Mouse (Mus musculus) hindbrain, embryonic 16.5 days (tissue): ENCODE measurements at regions not wholly inside any gene's neighbourhood (a gene's known extent, or its start where the extent isn't known, plus 50 kb on each side); places are given as distances from the start of the nearest gene placed in this dataset.

Experiments used
- ATAC-seq: fragments of 200-750 bp; cut with Nextera tagmentation; 2 replicates; pipeline ENCODE4 v1.8.0; 2017; ENCODE audit warnings: moderate TSS enrichment, moderate library complexity
- H3K27ac ChIP-seq: fragments of 300-500 bp; sonication (generic); 2 replicates; pipeline ENCODE4 v1.5.1; 2014; ENCODE audit warnings: low read depth, mild to moderate bottlenecking, control low read depth, low read length, moderate library complexity
- H3K27me3 ChIP-seq: fragments of 300-500 bp; sonication (generic); replicated peaks from 2 replicates; pipeline ENCODE4 v1.6.1; 2014; ENCODE audit warnings: low read length; ENCODE audit not compliant: control insufficient read depth, insufficient read depth
- H3K36me3 ChIP-seq: fragments of 300-500 bp; sonication (generic); 2 replicates; pipeline ENCODE4 v1.6.1; 2014; ENCODE audit warnings: mild to moderate bottlenecking, low read length, moderate library complexity, mixed read lengths; ENCODE audit not compliant: control insufficient read depth, insufficient read depth
- H3K4me1 ChIP-seq: fragments of 300-500 bp; sonication (generic); 2 replicates; pipeline ENCODE4 v1.6.1; 2014; ENCODE audit warnings: low read depth, low read length; ENCODE audit not compliant: control insufficient read depth, insufficient read depth
- H3K4me2 ChIP-seq: fragments of 300-500 bp; sonication (generic); 2 replicates; pipeline ENCODE4 v1.6.1; 2014; ENCODE audit warnings: mild to moderate bottlenecking, low read length, control low read depth, moderate library complexity
- H3K4me3 ChIP-seq: fragments of 300-500 bp; sonication (generic); 2 replicates; pipeline ENCODE4 v1.5.1; 2014; ENCODE audit warnings: mild to moderate bottlenecking, low read length, control low read depth, moderate library complexity
- H3K9ac ChIP-seq: fragments of 300-500 bp; sonication (generic); 2 replicates; pipeline ENCODE4 v1.6.1; 2014; ENCODE audit warnings: low read depth, mild to moderate bottlenecking, control low read depth, low read length, moderate library complexity
- H3K9me3 ChIP-seq: fragments of 300-500 bp; sonication (generic); 2 replicates; pipeline ENCODE4 v1.6.1; 2014; ENCODE audit warnings: mild to moderate bottlenecking, low read length, moderate library complexity; ENCODE audit not compliant: control insufficient read depth
- WGBS: fragments of 180-500 bp; shearing (Covaris S2); extraction: QIAGEN DNeasy Blood & Tissue Kit; methylation state at CpG from one replicate; pipeline ENCODE4 v1.1.7; 2014; 5-methylcytosine and 5-hydroxymethylcytosine counted together

DNA sequence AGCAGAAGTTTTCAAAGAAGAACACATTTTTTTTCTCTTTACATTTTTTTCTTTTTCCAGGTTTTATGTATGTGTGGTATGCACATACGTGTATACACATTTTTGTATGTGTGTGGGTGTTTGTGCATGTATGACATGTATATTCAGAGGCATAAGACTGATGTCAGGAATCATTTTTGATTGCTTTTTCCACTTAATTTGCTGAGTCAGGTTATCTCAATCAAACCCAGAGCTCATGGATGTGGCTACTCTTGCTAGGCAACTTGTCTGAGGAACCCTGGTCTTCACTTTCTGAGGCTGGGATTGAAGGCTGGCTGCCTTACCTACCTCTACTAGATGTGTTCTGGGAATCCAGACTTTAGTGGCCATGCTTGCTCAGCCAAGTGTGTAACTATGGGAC, 174.2 kb upstream of the Stt3b start:
- Histone ChIP-seq H3K9ac (no peak overlapping the region), H3K9me3 (no peaks in the 10 kb centered on the region), H3K4me1 (0 out of 2 replicates have a peak, but pooled peaks cover 1% of the 10 kb centered on the region), H3K27ac (no peak overlapping the region), H3K27me3 (no peaks in the 10 kb centered on the region), H3K36me3 (no peaks in the 10 kb centered on the region), H3K4me2 (no peak overlapping the region), H3K4me3 (no peak overlapping the region)
- WGBS, result 92% methylated on average over 1 of the region's 1 CpGs
- no peak for ATAC-seq

DNA sequence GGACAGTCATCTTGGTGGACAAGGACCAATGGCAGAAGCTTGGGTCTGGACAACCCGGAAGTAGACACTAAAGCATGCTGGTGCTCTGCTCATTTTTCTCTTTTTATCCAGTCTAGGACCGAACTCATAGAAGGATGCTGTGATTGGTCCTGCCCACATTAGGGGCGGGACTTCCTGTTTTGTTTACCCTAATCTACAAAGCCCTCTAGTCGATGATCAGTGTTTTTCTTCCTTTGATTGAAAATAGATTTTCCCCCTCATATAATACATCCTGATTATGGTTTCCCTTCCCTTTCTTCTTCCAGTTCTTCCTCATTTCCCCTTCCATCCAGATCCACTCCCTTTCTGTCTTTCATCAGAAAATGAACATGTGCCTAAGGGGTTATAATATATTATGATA, 175.0 kb upstream of the Stt3b start:
- H3K36me3 ChIP-seq, result no peaks in the 10 kb centered on the region
- no peaks in the 10 kb centered on the region for H3K27me3 ChIP-seq
- no peak overlapping the region for H3K4me2 ChIP-seq
- H3K9me3 ChIP-seq, result no peaks in the 10 kb centered on the region
- H3K4me3 ChIP-seq, result no peak overlapping the region
- H3K27ac ChIP-seq, result no peak overlapping the region
- ATAC-seq, result no peak
- 96% methylated on average over 4 of the region's 4 CpGs for WGBS
- H3K4me1 ChIP-seq, result no peaks in the 10 kb centered on the region
- H3K9ac ChIP-seq, result no peak overlapping the region

DNA sequence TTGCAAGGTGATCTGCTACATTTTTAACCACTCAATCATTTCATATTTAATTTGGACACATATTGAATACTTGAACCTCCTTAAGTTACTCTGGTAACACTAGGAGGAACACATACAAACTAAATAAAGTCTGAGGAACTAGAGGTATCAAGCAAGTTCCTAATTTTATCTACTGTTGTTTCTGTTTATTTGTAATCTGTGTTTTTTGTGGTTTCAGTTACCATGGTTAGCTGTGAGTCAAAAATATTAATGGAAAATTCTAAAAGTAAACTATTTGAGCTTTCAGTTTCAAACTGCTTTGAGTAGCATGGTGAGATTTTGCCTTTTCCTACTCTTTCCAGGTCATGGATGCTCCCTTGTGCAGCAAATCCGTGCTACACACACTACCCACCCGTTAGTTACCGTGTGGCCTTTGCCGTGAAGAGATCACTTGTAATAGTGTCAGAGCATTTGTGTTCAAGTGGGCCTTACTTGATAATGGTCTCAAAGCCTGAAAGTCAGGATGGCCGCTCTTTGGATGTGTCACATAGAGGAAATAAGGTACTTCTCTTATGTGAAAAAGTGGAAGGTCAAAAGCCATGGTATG, 177.0 kb upstream of the Stt3b start:
- no peak overlapping the region for H3K4me3 ChIP-seq
- no peaks in the 10 kb centered on the region for H3K36me3 ChIP-seq
- ATAC-seq, result no peak
- no peaks in the 10 kb centered on the region for H3K9me3 ChIP-seq
- no peaks in the 10 kb centered on the region for H3K4me1 ChIP-seq
- WGBS, result 95% methylated on average over 5 of the region's 5 CpGs
- no peaks in the 10 kb centered on the region for H3K27me3 ChIP-seq
- H3K4me2 ChIP-seq, result no peak overlapping the region
- no peak overlapping the region for H3K9ac ChIP-seq
- H3K27ac ChIP-seq, result no peak overlapping the region

DNA sequence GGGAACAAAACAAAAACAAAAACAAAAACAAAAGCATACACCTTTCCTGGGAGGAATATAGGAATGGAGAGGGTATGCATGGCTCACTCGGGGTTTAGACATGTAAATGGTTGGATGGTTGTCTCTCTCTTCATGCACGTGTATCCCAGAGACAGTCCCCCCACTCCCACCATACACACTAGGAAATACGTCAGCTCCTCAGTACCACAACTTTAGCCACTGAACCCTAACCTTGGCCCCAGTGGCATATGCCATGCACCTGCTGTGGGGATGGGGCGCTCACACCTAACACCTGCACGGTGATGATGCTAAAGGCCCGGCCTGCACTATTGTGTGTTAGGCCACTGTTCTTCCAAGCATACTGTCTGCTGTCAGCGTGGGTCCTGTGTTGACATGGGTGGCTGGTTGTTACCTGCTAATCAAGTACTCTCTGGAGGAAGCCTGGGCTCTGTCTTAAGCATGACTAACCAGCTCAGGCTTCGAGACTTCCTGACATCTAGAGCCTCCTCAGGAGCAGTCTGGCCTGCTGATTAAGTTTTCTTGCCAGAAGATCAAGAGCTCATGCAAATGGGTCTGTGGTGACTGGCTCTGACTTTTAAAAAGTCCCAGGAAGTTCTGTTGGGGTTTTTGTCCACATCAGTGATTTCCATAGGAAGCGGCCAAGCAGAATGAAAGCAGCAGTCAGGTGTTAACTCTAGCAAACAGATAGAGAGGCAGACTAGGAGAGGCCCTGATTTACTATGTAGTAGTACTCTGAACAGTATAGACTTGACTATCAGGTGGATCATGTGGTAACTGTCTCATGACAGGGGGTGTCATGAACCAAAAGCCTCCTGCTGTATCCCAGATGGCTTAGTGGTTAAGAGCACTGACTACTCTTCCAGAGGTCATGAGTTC, 178.9 kb upstream of the Stt3b start:
- no peak overlapping the region for H3K4me2 ChIP-seq
- ATAC-seq, result no peak
- H3K9ac ChIP-seq, result no peak overlapping the region
- WGBS, result 83% methylated on average over 9 of the region's 9 CpGs
- no peaks in the 10 kb centered on the region for H3K36me3 ChIP-seq
- H3K27me3 ChIP-seq, result no peaks in the 10 kb centered on the region
- H3K9me3 ChIP-seq, result no peaks in the 10 kb centered on the region
- H3K4me3 ChIP-seq, result no peak overlapping the region
- H3K27ac ChIP-seq, result no peak overlapping the region
- H3K4me1 ChIP-seq, result no peaks in the 10 kb centered on the region

DNA sequence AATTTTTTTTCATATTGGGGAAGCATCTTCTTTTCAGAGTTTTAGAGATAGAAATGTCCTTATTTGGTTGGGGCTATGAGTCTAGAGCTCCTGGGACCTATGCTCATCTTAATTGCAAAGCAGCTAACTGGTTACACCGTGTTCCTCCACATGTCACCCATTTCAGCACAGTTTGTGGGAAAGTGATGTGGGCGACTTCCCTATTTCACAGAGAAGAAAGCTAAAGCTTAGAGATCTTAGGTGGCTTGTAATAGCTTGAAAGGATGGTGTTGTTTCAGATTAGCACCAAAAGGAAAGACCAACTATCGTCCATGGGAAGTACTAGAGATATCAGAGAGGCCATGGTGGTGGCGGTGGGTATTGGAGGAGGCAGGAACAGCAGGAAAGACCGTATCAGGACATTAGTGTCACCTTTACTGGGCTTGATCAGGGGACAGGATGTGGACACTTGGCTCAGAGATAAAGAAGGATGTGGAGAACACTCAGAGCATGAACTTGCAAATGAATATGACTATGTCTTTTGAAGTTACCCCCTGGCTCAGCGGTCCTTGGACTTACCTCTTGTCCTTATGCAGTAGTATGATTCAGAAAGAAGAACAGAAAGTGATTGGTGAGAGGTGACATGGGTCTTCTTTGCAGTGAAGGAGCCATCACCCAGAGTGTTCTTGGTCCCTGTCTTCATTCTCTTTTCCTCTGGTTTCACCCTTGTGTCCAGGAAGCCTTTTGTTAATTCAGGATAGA, 182.4 kb upstream of the Stt3b start:
- Histone ChIP-seq H3K27me3 (no peaks in the 10 kb centered on the region), H3K9me3 (no peaks in the 10 kb centered on the region), H3K4me1 (no peaks in the 10 kb centered on the region), H3K9ac (no peak overlapping the region), H3K36me3 (no peaks in the 10 kb centered on the region), H3K27ac (no peak overlapping the region), H3K4me2 (no peak overlapping the region), H3K4me3 (no peak overlapping the region)
- 83% methylated on average over 6 of the region's 6 CpGs for WGBS
- no peak for ATAC-seq

DNA sequence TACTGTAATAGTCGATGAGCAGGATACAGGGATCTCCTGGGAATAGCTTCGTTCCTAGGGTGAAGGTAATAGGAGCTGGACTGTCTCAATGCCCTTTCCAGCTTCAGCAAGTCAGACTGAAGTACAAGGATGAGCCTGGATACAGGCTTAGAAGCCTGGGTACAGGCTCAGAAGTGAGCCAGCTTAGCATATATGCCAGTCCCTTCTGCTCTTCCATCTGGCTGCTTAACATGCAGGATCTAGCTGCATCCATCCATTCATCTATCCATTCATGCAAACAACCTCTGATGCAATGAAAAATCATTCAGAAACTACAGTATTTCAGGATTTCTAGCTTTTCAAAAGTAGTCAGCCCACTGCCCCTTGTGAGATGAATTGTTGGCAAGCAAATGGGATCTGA, 183.5 kb upstream of the Stt3b start:
- ATAC-seq, result no peak
- H3K4me3 ChIP-seq, result no peak overlapping the region
- H3K4me2 ChIP-seq, result no peak overlapping the region
- no peak overlapping the region for H3K9ac ChIP-seq
- H3K4me1 ChIP-seq, result no peaks in the 10 kb centered on the region
- H3K27ac ChIP-seq, result no peak overlapping the region
- no peaks in the 10 kb centered on the region for H3K36me3 ChIP-seq
- no peaks in the 10 kb centered on the region for H3K27me3 ChIP-seq
- WGBS, result 95% methylated on average over 2 of the region's 2 CpGs
- H3K9me3 ChIP-seq, result no peaks in the 10 kb centered on the region

DNA sequence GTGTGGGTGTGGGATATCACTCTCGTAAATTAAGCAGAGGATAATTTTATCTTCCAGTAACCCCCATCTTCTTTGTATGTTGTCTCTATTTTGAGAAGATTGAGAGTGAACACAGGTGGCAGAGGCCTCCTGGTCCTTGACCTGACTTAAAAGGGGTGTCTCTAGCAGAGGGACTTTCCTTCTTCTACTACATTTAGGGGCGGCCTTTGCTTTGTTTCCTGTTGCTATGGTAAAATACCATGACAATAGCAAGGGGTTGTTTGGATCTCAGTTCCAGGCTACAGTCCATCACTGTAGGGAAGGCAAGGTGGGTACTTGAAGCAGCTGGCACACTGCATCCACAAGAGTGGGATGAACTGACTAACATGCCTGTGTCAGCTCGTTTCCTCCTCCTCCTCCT, 189.3 kb upstream of the Stt3b start:
- H3K4me1 ChIP-seq, result no peaks in the 10 kb centered on the region
- no peak overlapping the region for H3K4me3 ChIP-seq
- H3K9me3 ChIP-seq, result no peaks in the 10 kb centered on the region
- H3K27ac ChIP-seq, result no peak overlapping the region
- H3K27me3 ChIP-seq, result no peaks in the 10 kb centered on the region
- H3K4me2 ChIP-seq, result no peak overlapping the region
- no peak overlapping the region for H3K9ac ChIP-seq
- WGBS, result 49% methylated on average over 3 of the region's 3 CpGs
- no peak for ATAC-seq
- no peaks in the 10 kb centered on the region for H3K36me3 ChIP-seq

DNA sequence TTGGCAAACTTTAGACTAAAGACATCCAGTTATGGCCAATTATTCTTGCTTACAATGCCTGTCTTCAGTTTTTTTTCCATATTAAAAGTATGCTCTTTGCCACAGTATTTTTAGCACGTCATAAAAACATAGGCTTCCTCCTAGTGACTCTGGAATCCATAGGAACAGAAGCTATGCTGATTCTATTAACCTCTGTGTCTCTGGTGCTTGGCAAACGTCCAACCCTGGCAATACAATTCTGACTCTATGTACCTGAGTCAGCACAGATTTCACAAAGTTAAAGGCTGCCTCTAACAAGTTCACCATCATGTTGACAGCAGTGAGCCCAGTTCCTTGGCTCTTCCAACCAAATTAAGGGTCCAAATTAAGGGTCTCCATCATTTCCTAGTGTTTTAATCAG, 194.6 kb upstream of the Stt3b start:
- Histone ChIP-seq H3K9me3 (no peaks in the 10 kb centered on the region), H3K36me3 (no peaks in the 10 kb centered on the region), H3K4me1 (no peaks in the 10 kb centered on the region), H3K27ac (no peak overlapping the region), H3K27me3 (no peaks in the 10 kb centered on the region), H3K4me3 (no peak overlapping the region), H3K9ac (no peak overlapping the region), H3K4me2 (no peak overlapping the region)
- WGBS, result 42% methylated on average over 2 of the region's 2 CpGs
- ATAC-seq, result no peak

DNA sequence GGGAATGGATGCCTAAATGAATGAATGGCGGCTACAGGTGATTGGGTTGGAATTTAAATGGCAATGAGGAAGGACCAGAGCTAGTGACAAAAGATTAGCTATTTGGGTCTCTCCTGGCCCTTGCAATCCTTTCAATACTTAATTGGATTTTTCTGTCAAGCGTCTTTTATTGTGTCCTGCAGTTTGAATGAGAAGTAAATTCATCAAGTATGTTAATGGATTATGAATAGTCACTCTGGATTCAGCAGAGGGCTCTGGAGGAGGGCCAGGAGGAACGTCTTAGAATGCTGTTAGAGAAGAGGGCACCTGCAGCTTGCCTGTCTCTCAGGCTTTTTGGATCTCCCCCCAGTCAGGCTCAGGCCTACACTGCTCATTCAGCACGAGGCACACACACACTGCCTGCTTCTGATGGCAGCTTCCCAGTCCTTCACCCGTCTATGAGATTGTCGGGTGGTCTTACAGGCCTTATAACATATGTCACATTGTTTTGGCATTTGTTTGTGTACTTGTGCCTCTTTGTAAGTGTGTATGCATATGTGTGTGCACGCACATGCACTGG, 197.0 kb upstream of the Stt3b start:
- 57% methylated on average over 7 of the region's 7 CpGs for WGBS
- no peak overlapping the region for H3K9ac ChIP-seq
- no peak overlapping the region for H3K4me3 ChIP-seq
- H3K4me2 ChIP-seq, result no peak overlapping the region
- H3K27ac ChIP-seq, result no peak overlapping the region
- no peak for ATAC-seq
- no peaks in the 10 kb centered on the region for H3K9me3 ChIP-seq
- H3K27me3 ChIP-seq, result no peaks in the 10 kb centered on the region
- H3K4me1 ChIP-seq, result no peaks in the 10 kb centered on the region
- no peaks in the 10 kb centered on the region for H3K36me3 ChIP-seq
